Mouse (Mus musculus) midbrain, embryonic 14.5 days (tissue): ENCODE results near the gene Iqck. TPM values are rescaled to one million over a fixed set of nuclear protein-coding genes. Genes with fewer than 3 reads are reported as not detected.

Source experiments
- ATAC-seq: fragments of 200-750 bp; cut with Nextera tagmentation; 2 replicates; pipeline ENCODE4 v1.8.0; 2017; ENCODE audit warnings: moderate number of reproducible peaks, moderate library complexity; ENCODE audit not compliant: low FRiP score, low TSS enrichment
- DNase-seq: peaks from one replicate; pipeline ENCODE4 v3.0.0-alpha.2; 2015
- H3K27ac ChIP-seq: fragments of 300-500 bp; sonication (generic); replicated peaks from 2 replicates; pipeline ENCODE4 v1.5.1; 2014; ENCODE audit warnings: mild to moderate bottlenecking, low read depth, low read length, moderate library complexity
- H3K27me3 ChIP-seq: fragments of 300-500 bp; sonication (generic); 2 replicates; pipeline ENCODE4 v1.6.1; 2014; ENCODE audit warnings: low read length, control low read depth, mixed read lengths; ENCODE audit not compliant: control insufficient read depth, insufficient read depth
- H3K36me3 ChIP-seq: fragments of 300-500 bp; sonication (generic); 2 replicates; pipeline ENCODE4 v1.6.1; 2014; ENCODE audit warnings: low read length, control low read depth; ENCODE audit not compliant: control insufficient read depth, insufficient read depth
- H3K4me1 ChIP-seq: fragments of 300-500 bp; sonication (generic); 2 replicates; pipeline ENCODE4 v1.6.1; 2014; ENCODE audit warnings: mild to moderate bottlenecking, antibody characterized with exemption, low read length, control low read depth; ENCODE audit not compliant: control insufficient read depth, insufficient read depth
- H3K4me2 ChIP-seq: fragments of 300-500 bp; sonication (generic); 2 replicates; pipeline ENCODE4 v1.6.1; 2014; ENCODE audit warnings: mild to moderate bottlenecking, low read length, moderate library complexity
- H3K4me3 ChIP-seq: fragments of 300-500 bp; sonication (generic); replicated peaks from 2 replicates; pipeline ENCODE4 v1.5.1; 2014; ENCODE audit warnings: low read depth, low read length
- H3K9ac ChIP-seq: fragments of 300-500 bp; sonication (generic); replicated peaks from 2 replicates; pipeline ENCODE4 v1.6.1; 2014; ENCODE audit warnings: mild to moderate bottlenecking, low read length, moderate library complexity
- H3K9me3 ChIP-seq: fragments of 300-500 bp; sonication (generic); 2 replicates; pipeline ENCODE4 v1.6.1; 2016; ENCODE audit warnings: low read length, control low read depth, mixed read lengths; ENCODE audit not compliant: control insufficient read depth
- WGBS: fragments of 180-500 bp; shearing (Covaris S2); extraction: QIAGEN DNeasy Blood & Tissue Kit; methylation state at CpG from one replicate; pipeline ENCODE4 v1.1.7; 2014; 5-methylcytosine and 5-hydroxymethylcytosine counted together
- polyA plus RNA-seq: library from polyadenylated mRNA; unstranded; fragments of >200 nt; fragmentation: Nextera tagmentation; extraction: Ambion mirVana; gene quantifications from 2 replicates; pipeline ENCODE4 v1.2.1, GENCODE M21; 2014

Gene Iqck
- polyA plus RNA-seq, 1 experiment from 2014 or later, result 3.8 TPM

- Histone ChIP-seq H3K27me3 (no peaks in the 10 kb centered on the region), H3K4me2 (no peak overlapping the region), H3K4me1 (peaks cover 15% of the 10 kb centered on the region), H3K27ac (no peak overlapping the region), H3K9me3 (no peaks in the 10 kb centered on the region), H3K36me3 (no peaks in the 10 kb centered on the region), H3K9ac (no peak overlapping the region), H3K4me3 (no peak overlapping the region)
- no peak for DNase-seq
- ATAC-seq, result no peak
- 63% methylated on average over 2 of the region's 2 CpGs for WGBS
These were observed 44.5 kb downstream of the Iqck start for GRCm38 (mm10) chr7:118900090-118900489.

- no peaks in the 10 kb centered on the region for H3K36me3 ChIP-seq
- H3K9me3 ChIP-seq, result no peaks in the 10 kb centered on the region
- DNase-seq, result peak; percentile 78
- no peaks in the 10 kb centered on the region for H3K27me3 ChIP-seq
- H3K4me2 ChIP-seq, result no peak overlapping the region
- no peak overlapping the region for H3K27ac ChIP-seq
- H3K9ac ChIP-seq, result no peak overlapping the region
- no peak for ATAC-seq
- peaks cover 11% of the 10 kb centered on the region; the same call in 1 of the 2 replicates for H3K4me1 ChIP-seq
- 70% methylated on average over 13 of the region's 13 CpGs for WGBS
- no peak overlapping the region for H3K4me3 ChIP-seq
These were observed 47.4 kb downstream of the Iqck start for GRCm38 (mm10) chr7:118902944-118903343.

GRCm38 (mm10) chr7:118903879-118904278 is 48.3 kb downstream of the Iqck start:
- no peaks in the 10 kb centered on the region for H3K9me3 ChIP-seq
- 87% methylated on average over 9 of the region's 9 CpGs for WGBS

GRCm38 (mm10) chr7:118904530-118904929 is 49.0 kb downstream of the Iqck start:
- no peak for DNase-seq
- 91% methylated on average over 4 of the region's 4 CpGs for WGBS
- Histone ChIP-seq H3K4me1 (peaks cover 11% of the 10 kb centered on the region; the same call in 1 of the 2 replicates), H3K36me3 (no peaks in the 10 kb centered on the region), H3K27me3 (no peaks in the 10 kb centered on the region), H3K9ac (no peak overlapping the region), H3K27ac (no peak overlapping the region), H3K9me3 (no peaks in the 10 kb centered on the region), H3K4me2 (no peak overlapping the region), H3K4me3 (no peak overlapping the region)
- ATAC-seq, result no peak

More at GRCm38 (mm10) chr7:118903879-118904278, 48.3 kb downstream of the Iqck start:
- DNase-seq, result no peak
- no peaks in the 10 kb centered on the region for H3K36me3 ChIP-seq
- H3K27ac ChIP-seq, result no peak overlapping the region
- no peaks in the 10 kb centered on the region for H3K27me3 ChIP-seq
- H3K9ac ChIP-seq, result no peak overlapping the region
- H3K4me3 ChIP-seq, result no peak overlapping the region
- ATAC-seq, result no peak
- no peak overlapping the region for H3K4me2 ChIP-seq
- H3K4me1 ChIP-seq, result peaks cover 11% of the 10 kb centered on the region; the same call in 1 of the 2 replicates

GRCm38 (mm10) chr7:118908961-118909515 is 53.5 kb downstream of the Iqck start:
- Histone ChIP-seq H3K4me3 (no peak overlapping the region), H3K27ac (no peak overlapping the region), H3K4me2 (no peak overlapping the region), H3K4me1 (peaks cover 11% of the 10 kb centered on the region), H3K27me3 (no peaks in the 10 kb centered on the region), H3K36me3 (no peaks in the 10 kb centered on the region), H3K9ac (no peak overlapping the region), H3K9me3 (no peaks in the 10 kb centered on the region)
- DNase-seq, result no peak
- 56% methylated on average over 8 of the region's 8 CpGs for WGBS
- ATAC-seq, result no peak

GRCm38 (mm10) chr7:118910464-118910863 is 54.9 kb downstream of the Iqck start:
- no peaks in the 10 kb centered on the region for H3K27me3 ChIP-seq

GRCm38 (mm10) chr7:118911170-118911569 is 55.6 kb downstream of the Iqck start:
- Histone ChIP-seq H3K27me3 (no peaks in the 10 kb centered on the region), H3K4me2 (no peak overlapping the region), H3K9ac (no peak overlapping the region), H3K9me3 (no peaks in the 10 kb centered on the region), H3K4me3 (no peak overlapping the region), H3K36me3 (no peaks in the 10 kb centered on the region), H3K4me1 (peaks cover 11% of the 10 kb centered on the region), H3K27ac (no peak overlapping the region)
- ATAC-seq, result no peak
- 97% methylated on average over 2 of the region's 2 CpGs for WGBS
- no peak for DNase-seq

More at GRCm38 (mm10) chr7:118910464-118910863, 54.9 kb downstream of the Iqck start:
- no peak for DNase-seq
- Histone ChIP-seq H3K4me1 (peaks cover 11% of the 10 kb centered on the region), H3K4me2 (no peak overlapping the region), H3K36me3 (no peaks in the 10 kb centered on the region), H3K9me3 (no peaks in the 10 kb centered on the region), H3K4me3 (no peak overlapping the region), H3K27ac (no peak overlapping the region), H3K9ac (no peak overlapping the region)
- 77% methylated on average over 2 of the region's 2 CpGs for WGBS
- no peak for ATAC-seq

- no peak overlapping the region for H3K9ac ChIP-seq
- H3K4me1 ChIP-seq, result peaks cover 11% of the 10 kb centered on the region
- no peak overlapping the region for H3K4me3 ChIP-seq
- H3K36me3 ChIP-seq, result no peaks in the 10 kb centered on the region
- no peak overlapping the region for H3K4me2 ChIP-seq
- DNase-seq (no peak), ATAC-seq (no peak)
- 56% methylated on average over 7 of the region's 7 CpGs for WGBS
- H3K27ac ChIP-seq, result no peak overlapping the region
- no peaks in the 10 kb centered on the region for H3K9me3 ChIP-seq
- no peaks in the 10 kb centered on the region for H3K27me3 ChIP-seq
These were observed 56.0 kb downstream of the Iqck start for GRCm38 (mm10) chr7:118911571-118911970.

- no peak; the same call in 1 of the 2 replicates for ATAC-seq
- no peaks in the 10 kb centered on the region for H3K9me3 ChIP-seq
- 3% methylated on average over 8 of the region's 8 CpGs for WGBS
- DNase-seq, result peak; percentile 57
- peaks cover 11% of the 10 kb centered on the region for H3K4me1 ChIP-seq
- H3K9ac ChIP-seq, result no peak overlapping the region
- H3K4me2 ChIP-seq, result peak overlapping the region; percentile 11; the same call in 1 of the 2 replicates
- no peaks in the 10 kb centered on the region for H3K27me3 ChIP-seq
- H3K27ac ChIP-seq, result peak overlapping the region; percentile 32; the same call in 1 of the 2 replicates
- H3K4me3 ChIP-seq, result no peak overlapping the region
- no peaks in the 10 kb centered on the region for H3K36me3 ChIP-seq
These were observed 56.5 kb downstream of the Iqck start for GRCm38 (mm10) chr7:118912049-118912490.
